Mouse (Mus musculus): ENCODE results near the gene Psmd1. TPM values are rescaled to one million over a fixed set of nuclear protein-coding genes. Genes with fewer than 3 reads are reported as not detected.

The Psmd1 gene
- polyA plus RNA-seq, 1 experiment from 2014 or later: 134 TPM

GRCm38 (mm10) chr1:86151376-86151775, 87.2 kb downstream of the Psmd1 start:
- Histone ChIP-seq H3K4me1 (ENCODE audit: control insufficient read depth in 2 of 2, insufficient read depth in 2 of 2, low read length in 2 of 2) (peaks cover 6 to 10% of the 10 kb centered on the region in 2 experiments; a peak in 2 of 4 replicates), H3K9ac (ENCODE audit: low read length) (no peak overlapping the region), H3K36me3 (ENCODE audit: control insufficient read depth, insufficient read depth, low read length) (no peaks in the 10 kb centered on the region), H3K9me3 (ENCODE audit: control insufficient read depth, low read length) (no peaks in the 10 kb centered on the region), H3K27me3 (ENCODE audit: control insufficient read depth, insufficient read depth, low read length) (no peaks in the 10 kb centered on the region), H3K4me3 (ENCODE audit: control insufficient read depth in 1 of 2, insufficient read depth in 1 of 2, low read depth in 1 of 2, low read length in 2 of 2) (no peak overlapping the region), H3K4me2 (ENCODE audit: low read length) (no peak overlapping the region), H3K27ac (replicated peaks in 1 of 2; ENCODE audit: control insufficient read depth in 1 of 2, insufficient read depth in 1 of 2, low read depth in 2 of 2, low read length in 2 of 2) (no peak overlapping the region; a peak in 1 of 4 replicates)
- no peak for ATAC-seq (ENCODE audit: insufficient number of reproducible peaks, insufficient read depth, low FRiP score, low read depth)
- WGBS: 52% methylated on average over 7 of the region's 7 CpGs

- Histone ChIP-seq H3K9me3 (ENCODE audit: control insufficient read depth, low read length) (no peaks in the 10 kb centered on the region), H3K4me2 (ENCODE audit: low read length) (no peak overlapping the region), H3K36me3 (ENCODE audit: control insufficient read depth, insufficient read depth, low read length) (no peaks in the 10 kb centered on the region), H3K4me3 (ENCODE audit: control insufficient read depth in 1 of 2, insufficient read depth in 1 of 2, low read depth in 1 of 2, low read length in 2 of 2) (no peak overlapping the region), H3K27ac (replicated peaks in 1 of 2; ENCODE audit: control insufficient read depth in 1 of 2, insufficient read depth in 1 of 2, low read depth in 2 of 2, low read length in 2 of 2) (no peak overlapping the region), H3K9ac (ENCODE audit: low read length) (no peak overlapping the region), H3K4me1 (ENCODE audit: control insufficient read depth in 2 of 2, insufficient read depth in 2 of 2, low read length in 2 of 2) (peaks cover 6 to 10% of the 10 kb centered on the region in 2 experiments; a peak in 2 of 4 replicates), H3K27me3 (ENCODE audit: control insufficient read depth, insufficient read depth, low read length) (no peaks in the 10 kb centered on the region)
- no peak for ATAC-seq (ENCODE audit: insufficient number of reproducible peaks, insufficient read depth, low FRiP score, low read depth)
- WGBS: 100% methylated on average over 1 of the region's 1 CpGs
Observed at GRCm38 (mm10) chr1:86152618-86153017, 88.4 kb downstream of the Psmd1 start.

GRCm38 (mm10) chr1:86154133-86154823, 90.1 kb downstream of the Psmd1 start, which contains the start of gene Armc9:
Armc9 (plus strand) TSS chr1:86154780.
- H3K4me2 ChIP-seq (ENCODE audit: low read length): peak within 1 kb of the TSS; percentile 83
- peaks cover 6 to 10% of the 10 kb centered on the region in 2 experiments; a peak in 2 of 4 replicates for H3K4me1 ChIP-seq (ENCODE audit: control insufficient read depth in 2 of 2, insufficient read depth in 2 of 2, low read length in 2 of 2)
- H3K27me3 ChIP-seq (ENCODE audit: control insufficient read depth, insufficient read depth, low read length): no peaks in the 10 kb centered on the region
- H3K9me3 ChIP-seq (ENCODE audit: control insufficient read depth, low read length): no peaks in the 10 kb centered on the region
- H3K36me3 ChIP-seq (ENCODE audit: control insufficient read depth, insufficient read depth, low read length): 0 out of 2 replicates have a peak, but pooled peaks cover 3% of the 10 kb centered on the region
- H3K9ac ChIP-seq (ENCODE audit: low read length): peak within 1 kb of the TSS; percentile 81
- peak within 1 kb of the TSS; percentile 87 to 89 for H3K27ac ChIP-seq (replicated peaks in 1 of 2; ENCODE audit: control insufficient read depth in 1 of 2, insufficient read depth in 1 of 2, low read depth in 2 of 2, low read length in 2 of 2)
- peak; percentile 98 for ATAC-seq (ENCODE audit: insufficient number of reproducible peaks, insufficient read depth, low FRiP score, low read depth)
- WGBS: 3% methylated on average over 40 of the region's 40 CpGs
- peak within 1 kb of the TSS; percentile 76 to 80 for H3K4me3 ChIP-seq (ENCODE audit: control insufficient read depth in 1 of 2, insufficient read depth in 1 of 2, low read depth in 1 of 2, low read length in 2 of 2)

DNA sequence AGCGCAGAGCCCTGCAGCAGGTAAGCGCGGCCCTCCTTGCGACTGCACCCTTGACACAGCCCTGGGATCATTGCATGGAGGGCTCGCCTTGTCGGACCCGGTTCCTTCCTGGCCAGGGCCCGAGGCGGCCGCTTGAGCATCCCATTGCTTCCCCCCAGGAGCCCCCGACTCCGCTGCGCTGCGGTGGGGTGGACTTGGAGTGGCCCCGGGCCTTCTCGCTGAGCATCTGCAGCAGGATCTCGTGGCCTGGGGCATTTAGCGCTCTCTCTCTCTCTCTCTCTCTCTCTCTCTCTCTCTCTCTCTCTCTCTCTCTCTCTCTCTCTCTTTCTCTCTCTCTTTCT, 90.6 kb downstream of the Psmd1 start:
- 0 out of 2 replicates have a peak, but pooled peaks cover 3% of the 10 kb centered on the region for H3K36me3 ChIP-seq (ENCODE audit: control insufficient read depth, insufficient read depth, low read length)
- 0% methylated on average over 18 of the region's 18 CpGs for WGBS
- no peaks in the 10 kb centered on the region for H3K27me3 ChIP-seq (ENCODE audit: control insufficient read depth, insufficient read depth, low read length)
- peaks cover 6 to 10% of the 10 kb centered on the region in 2 experiments; a peak in 2 of 4 replicates for H3K4me1 ChIP-seq (ENCODE audit: control insufficient read depth in 2 of 2, insufficient read depth in 2 of 2, low read length in 2 of 2)
- peak overlapping the region; percentile 81 for H3K9ac ChIP-seq (ENCODE audit: low read length)
- H3K4me3 ChIP-seq (ENCODE audit: control insufficient read depth in 1 of 2, insufficient read depth in 1 of 2, low read depth in 1 of 2, low read length in 2 of 2): peak overlapping the region; percentile 76 to 80
- ATAC-seq (ENCODE audit: insufficient number of reproducible peaks, insufficient read depth, low FRiP score, low read depth): no peak
- H3K9me3 ChIP-seq (ENCODE audit: control insufficient read depth, low read length): no peaks in the 10 kb centered on the region
- H3K27ac ChIP-seq (replicated peaks in 1 of 2; ENCODE audit: control insufficient read depth in 1 of 2, insufficient read depth in 1 of 2, low read depth in 2 of 2, low read length in 2 of 2): no peak overlapping the region
- peak overlapping the region; percentile 83 for H3K4me2 ChIP-seq (ENCODE audit: low read length)

DNA sequence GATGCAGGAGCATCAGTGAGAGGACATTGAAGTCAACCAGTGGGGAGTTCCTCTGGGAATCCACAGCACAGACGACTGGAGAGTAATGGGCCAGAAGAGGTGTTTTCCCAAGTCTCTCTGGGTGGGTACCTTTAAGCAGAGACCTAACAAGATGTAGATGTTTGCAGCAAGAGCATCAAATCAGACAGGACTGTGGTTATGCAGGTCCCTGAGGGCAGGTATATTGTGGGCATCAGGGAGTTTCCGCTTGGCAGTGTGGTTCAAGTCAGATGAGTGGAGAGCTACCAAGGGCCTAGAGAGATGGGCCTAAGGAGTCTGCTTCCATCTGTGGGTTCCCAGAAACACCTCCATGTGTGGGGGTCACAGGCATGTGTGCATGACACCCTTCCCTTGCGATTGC, 91.9 kb downstream of the Psmd1 start:
- Histone ChIP-seq H3K4me2 (ENCODE audit: low read length) (no peak overlapping the region), H3K27ac (replicated peaks in 1 of 2; ENCODE audit: control insufficient read depth in 1 of 2, insufficient read depth in 1 of 2, low read depth in 2 of 2, low read length in 2 of 2) (no peak overlapping the region), H3K4me3 (ENCODE audit: control insufficient read depth in 1 of 2, insufficient read depth in 1 of 2, low read depth in 1 of 2, low read length in 2 of 2) (no peak overlapping the region), H3K9ac (ENCODE audit: low read length) (no peak overlapping the region; the same call in 1 of the 2 replicates), H3K4me1 (ENCODE audit: control insufficient read depth in 2 of 2, insufficient read depth in 2 of 2, low read length in 2 of 2) (peaks cover 4 to 10% of the 10 kb centered on the region in 2 experiments; a peak in 2 of 4 replicates), H3K27me3 (ENCODE audit: control insufficient read depth, insufficient read depth, low read length) (no peaks in the 10 kb centered on the region), H3K9me3 (ENCODE audit: control insufficient read depth, low read length) (no peaks in the 10 kb centered on the region), H3K36me3 (ENCODE audit: control insufficient read depth, insufficient read depth, low read length) (peaks cover 15% of the 10 kb centered on the region; the same call in 1 of the 2 replicates)
- no peak for ATAC-seq (ENCODE audit: insufficient number of reproducible peaks, insufficient read depth, low FRiP score, low read depth)
- 69% methylated on average over 3 of the region's 3 CpGs for WGBS

DNA sequence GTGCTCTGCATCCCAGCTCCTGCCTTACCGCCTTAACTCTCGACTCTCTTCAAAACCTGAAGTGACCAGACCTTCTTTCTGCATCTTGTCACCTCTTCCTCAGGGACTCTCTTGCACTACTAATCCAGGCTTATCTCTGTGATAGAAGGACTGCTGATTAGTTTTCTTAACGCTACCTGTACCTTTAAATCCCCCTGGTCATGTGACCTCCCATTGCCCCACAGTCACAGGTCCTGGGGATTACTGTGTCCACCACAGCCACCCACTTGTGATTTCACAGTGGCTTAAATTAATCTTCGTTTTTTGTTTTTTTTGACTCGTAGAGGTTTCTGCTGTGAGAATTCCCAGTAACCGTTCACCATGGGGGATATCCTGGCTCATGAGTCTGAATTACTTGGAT, 92.4 kb downstream of the Psmd1 start:
- no peak overlapping the region for H3K4me3 ChIP-seq (ENCODE audit: control insufficient read depth in 1 of 2, insufficient read depth in 1 of 2, low read depth in 1 of 2, low read length in 2 of 2)
- no peak for ATAC-seq (ENCODE audit: insufficient number of reproducible peaks, insufficient read depth, low FRiP score, low read depth)

DNA sequence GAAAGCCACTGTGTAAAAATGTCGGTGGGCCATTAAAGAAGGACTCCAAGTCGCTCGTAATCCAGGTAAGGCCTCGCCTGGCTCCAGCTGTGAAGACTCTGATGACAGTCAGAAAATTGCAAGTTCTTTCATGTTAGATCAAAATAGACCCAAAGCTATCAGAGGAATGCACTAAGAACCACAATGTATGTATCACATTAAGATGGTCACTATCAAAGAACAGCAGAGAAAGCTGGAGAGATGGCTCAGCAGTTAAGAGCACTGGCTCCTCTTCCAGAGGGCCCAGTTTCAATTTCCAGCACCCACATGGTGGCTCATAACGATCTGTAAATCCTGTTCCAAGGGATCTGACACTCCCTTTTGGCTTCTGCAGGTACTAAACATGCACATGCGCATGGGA, 95.9 kb downstream of the Psmd1 start:
- Histone ChIP-seq H3K27ac (replicated peaks in 1 of 2; ENCODE audit: control insufficient read depth in 1 of 2, insufficient read depth in 1 of 2, low read depth in 2 of 2, low read length in 2 of 2) (no peak overlapping the region), H3K4me3 (ENCODE audit: control insufficient read depth in 1 of 2, insufficient read depth in 1 of 2, low read depth in 1 of 2, low read length in 2 of 2) (no peak overlapping the region), H3K36me3 (ENCODE audit: control insufficient read depth, insufficient read depth, low read length) (peaks cover 42% of the 10 kb centered on the region), H3K27me3 (ENCODE audit: control insufficient read depth, insufficient read depth, low read length) (no peaks in the 10 kb centered on the region), H3K9me3 (ENCODE audit: control insufficient read depth, low read length) (no peaks in the 10 kb centered on the region), H3K9ac (ENCODE audit: low read length) (no peak overlapping the region), H3K4me1 (ENCODE audit: control insufficient read depth in 2 of 2, insufficient read depth in 2 of 2, low read length in 2 of 2) (peaks cover 0 to 6% of the 10 kb centered on the region in 2 experiments; a peak in 1 of 4 replicates), H3K4me2 (ENCODE audit: low read length) (no peak overlapping the region)
- 96% methylated on average over 6 of the region's 6 CpGs for WGBS
- ATAC-seq (ENCODE audit: insufficient number of reproducible peaks, insufficient read depth, low FRiP score, low read depth): no peak

More for the DNA sequence above, 92.4 kb downstream of the Psmd1 start:
- Histone ChIP-seq H3K36me3 (ENCODE audit: control insufficient read depth, insufficient read depth, low read length) (peaks cover 20% of the 10 kb centered on the region), H3K9me3 (ENCODE audit: control insufficient read depth, low read length) (no peaks in the 10 kb centered on the region), H3K27ac (replicated peaks in 1 of 2; ENCODE audit: control insufficient read depth in 1 of 2, insufficient read depth in 1 of 2, low read depth in 2 of 2, low read length in 2 of 2) (no peak overlapping the region), H3K9ac (ENCODE audit: low read length) (no peak overlapping the region), H3K27me3 (ENCODE audit: control insufficient read depth, insufficient read depth, low read length) (no peaks in the 10 kb centered on the region), H3K4me1 (ENCODE audit: control insufficient read depth in 2 of 2, insufficient read depth in 2 of 2, low read length in 2 of 2) (peaks cover 3 to 12% of the 10 kb centered on the region in 2 experiments; a peak in 2 of 4 replicates), H3K4me2 (ENCODE audit: low read length) (no peak overlapping the region)
- WGBS: 72% methylated on average over 6 of the region's 6 CpGs
